Mouse (Mus musculus): ENCODE results near the gene Bicc1.

- TF ChIP-seq CTCF (IDR thresholded peaks at IDR 0.05; ENCODE audit: extremely low read depth, insufficient read length, insufficient replicate concordance, low read depth, low read length) (no peak), POLR2A (IDR thresholded peaks at IDR 0.05; ENCODE audit: low read depth, low read length) (no peak)
These were observed 9.0 kb downstream of the Bicc1 start for GRCm38 (mm10) chr10:71150486-71150885.
